Comparison of ENCODE assay signal across 8 mouse cellular contexts in the genomic region with DNA sequence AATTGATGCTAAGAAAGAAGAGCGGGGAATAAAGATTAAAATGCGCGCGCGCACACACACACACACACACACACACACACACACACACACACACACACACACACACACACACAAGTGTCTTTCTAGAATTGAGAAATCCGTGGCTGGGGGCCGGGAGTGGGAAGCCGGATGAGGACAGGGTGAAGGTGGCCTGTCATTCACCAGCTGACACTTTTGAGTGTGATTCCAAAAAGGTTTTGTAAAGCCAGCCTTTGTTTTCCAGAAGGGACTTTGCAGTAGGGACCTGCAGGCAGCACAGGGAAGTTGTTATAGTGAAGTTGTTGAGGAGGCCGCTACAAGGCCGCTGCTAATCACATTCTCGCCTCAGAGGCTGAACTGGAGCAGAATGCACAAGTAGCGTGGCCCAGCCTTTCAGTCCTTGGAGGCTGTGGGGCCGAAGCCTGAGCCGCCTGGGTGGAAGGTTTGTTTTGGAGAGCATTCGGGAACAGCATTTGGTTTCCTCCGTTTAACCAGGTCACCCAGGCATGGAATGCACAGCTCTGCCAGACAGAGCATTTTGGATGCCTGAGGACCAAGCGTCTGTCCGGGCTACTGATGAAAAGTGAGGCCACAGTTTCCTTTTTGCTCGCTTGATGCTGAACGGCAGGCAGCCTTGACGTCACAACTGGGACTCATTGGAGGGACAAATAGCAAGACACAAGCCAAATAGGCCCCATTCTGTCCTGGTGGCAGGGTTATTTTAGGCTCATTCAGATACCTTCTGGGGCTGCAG.
DNase-seq lines count a peak whose midpoint lies in the region; ATAC-seq and TF ChIP-seq lines count a peak whose summit lies in the region.

No protein-coding gene starts in this region.

- no peaks in the 10 kb centered on the region for H3K36me3 ChIP-seq in hindbrain, postnatal 0 days (ENCODE audit: insufficient read depth, low read length)

- no peak for TF ChIP-seq CTCF in hindbrain, postnatal 0 days (IDR thresholded peaks at IDR 0.05; ENCODE audit: low read depth)

- H3K4me2 ChIP-seq in hindbrain, postnatal 0 days (ENCODE audit: low read depth, low read length) = no peak overlapping the region

- DNase-seq in left cerebral cortex, postnatal 10 days (ENCODE audit: extremely low spot score in 1 of 2, low spot score in 2 of 2) = peak; percentile 50 to 58
- DNase-seq in left cerebral cortex, postnatal 36 days (ENCODE audit: low spot score in 2 of 2) = no peak
- DNase-seq in cerebellum, adult 8-10 months = peak; percentile 75
- peak; percentile 76 for DNase-seq in gastrocnemius, postnatal 25 days
- DNase-seq in hindbrain, postnatal 0 days (ENCODE audit: low spot score) = peak; percentile 70
- no peak for DNase-seq in adrenal gland, postnatal 36 days
- DNase-seq in thymus, postnatal 25 days = no peak
- DNase-seq in kidney, adult 11 months = no peak

- ATAC-seq in hindbrain, postnatal 0 days = peak; percentile 73

- H3K4me1 ChIP-seq in hindbrain, postnatal 0 days (ENCODE audit: insufficient read depth, low read length) = peaks cover 12% of the 10 kb centered on the region

- H3K9ac ChIP-seq in hindbrain, postnatal 0 days (replicated peaks; ENCODE audit: low read length) = no peak overlapping the region

- no peaks in the 10 kb centered on the region for H3K9me3 ChIP-seq in hindbrain, postnatal 0 days (ENCODE audit: low read length)

- WGBS in hindbrain, postnatal 0 days = 34% methylated on average over 21 of the region's 21 CpGs

- peak overlapping the region; percentile 79 for H3K27ac ChIP-seq in hindbrain, postnatal 0 days

- intact Hi-C loops in left cerebral cortex, postnatal 10 days (cut with DNase I) = no loop called here
- intact Hi-C loops in left cerebral cortex, postnatal 36 days (cut with DNase I) = no loop called here

- no peak overlapping the region for H3K4me3 ChIP-seq in hindbrain, postnatal 0 days (ENCODE audit: low read length)

- H3K27me3 ChIP-seq in hindbrain, postnatal 0 days (ENCODE audit: insufficient read depth, low read length) = no peaks in the 10 kb centered on the region

Comparison
In these comparisons a context has a peak if more than half of its experiments do, and no peak if none do; other contexts are left out.
1. DNase-seq: peak in left cerebral cortex, postnatal 10 days (2 of 2), cerebellum, adult 8-10 months (single experiment), gastrocnemius, postnatal 25 days (single experiment) and hindbrain, postnatal 0 days (single experiment); none in left cerebral cortex, postnatal 36 days (0 of 2), adrenal gland, postnatal 36 days (0 of 2), thymus, postnatal 25 days (single experiment) and kidney, adult 11 months (single experiment).